Mouse (Mus musculus): ENCODE measurements around the gene Cacna1g. TPM values are rescaled to one million over a fixed set of nuclear protein-coding genes. Genes with fewer than 3 reads are reported as not detected.
A peak's percentile ranks its signal among the peaks of the same experiment; 100 is the strongest.

Gene Cacna1g
- total and polyA plus RNA-seq, 2 experiments from 2014 or later, result 13.2 to 94.6 TPM

GRCm38 (mm10) chr11:94477651-94478050 lies 3.7 kb upstream of the Cacna1g start:
- Histone ChIP-seq H3K27ac (ENCODE audit: low read depth, low read length) (no peak overlapping the region), H3K4me1 (ENCODE audit: insufficient read depth, low read length) (0 out of 2 replicates have a peak, but pooled peaks cover 1% of the 10 kb centered on the region), H3K36me3 (ENCODE audit: insufficient read depth, low read length) (no peaks in the 10 kb centered on the region), H3K4me3 (ENCODE audit: low read depth, low read length) (no peak overlapping the region), H3K27me3 (ENCODE audit: insufficient read depth, low read length) (peaks cover 5% of the 10 kb centered on the region; the same call in 1 of the 2 replicates), H3K9me3 (ENCODE audit: low read length) (no peaks in the 10 kb centered on the region), H3K9ac (replicated peaks; ENCODE audit: low read length, poor library complexity, severe bottlenecking) (no peak overlapping the region), H3K4me2 (ENCODE audit: low read depth, low read length, poor library complexity, severe bottlenecking) (no peak overlapping the region)
- TF ChIP-seq CTCF (IDR thresholded peaks at IDR 0.05), result no peak
- 66% methylated on average over 6 of the region's 6 CpGs for WGBS
- DNase-seq (ENCODE audit: low spot score) (peak; percentile 44), ATAC-seq (ENCODE audit: low FRiP score) (no peak)

- ATAC-seq (ENCODE audit: low FRiP score) (no peak), DNase-seq (ENCODE audit: low spot score) (peak; percentile 32)
- Histone ChIP-seq H3K9me3 (ENCODE audit: low read length) (no peaks in the 10 kb centered on the region), H3K4me1 (ENCODE audit: insufficient read depth, low read length) (0 out of 2 replicates have a peak, but pooled peaks cover 8% of the 10 kb centered on the region), H3K4me3 (ENCODE audit: low read depth, low read length) (no peak overlapping the region), H3K27ac (ENCODE audit: low read depth, low read length) (no peak overlapping the region), H3K9ac (replicated peaks; ENCODE audit: low read length, poor library complexity, severe bottlenecking) (no peak overlapping the region), H3K27me3 (ENCODE audit: insufficient read depth, low read length) (0 out of 2 replicates have a peak, but pooled peaks cover 5% of the 10 kb centered on the region), H3K4me2 (ENCODE audit: low read depth, low read length, poor library complexity, severe bottlenecking) (no peak overlapping the region), H3K36me3 (ENCODE audit: insufficient read depth, low read length) (no peaks in the 10 kb centered on the region)
- no peak for TF ChIP-seq CTCF (IDR thresholded peaks at IDR 0.05)
- 10% methylated on average over 11 of the region's 11 CpGs for WGBS
Measured at GRCm38 (mm10) chr11:94475722-94476121, 1.7 kb upstream of the Cacna1g start.

GRCm38 (mm10) chr11:94474544-94474910 lies 529 bp upstream of the Cacna1g start:
- ATAC-seq (ENCODE audit: low FRiP score), result no peak; the same call in 1 of the 2 replicates
- TF ChIP-seq CTCF (IDR thresholded peaks at IDR 0.05), result no peak
- 2% methylated on average over 11 of the region's 11 CpGs for WGBS
- no peaks in the 10 kb centered on the region for H3K9me3 ChIP-seq (ENCODE audit: low read length)
- H3K27me3 ChIP-seq (ENCODE audit: insufficient read depth, low read length), result 0 out of 2 replicates have a peak, but pooled peaks cover 5% of the 10 kb centered on the region
- no peaks in the 10 kb centered on the region for H3K36me3 ChIP-seq (ENCODE audit: insufficient read depth, low read length)
- peak overlapping the region; percentile 87 for H3K4me2 ChIP-seq (ENCODE audit: low read depth, low read length, poor library complexity, severe bottlenecking)
- H3K27ac ChIP-seq (ENCODE audit: low read depth, low read length), result no peak overlapping the region
- no peak for DNase-seq (ENCODE audit: low spot score)
- peak overlapping the region; percentile 96 for H3K4me3 ChIP-seq (ENCODE audit: low read depth, low read length)
- peaks cover 18% of the 10 kb centered on the region for H3K4me1 ChIP-seq (ENCODE audit: insufficient read depth, low read length)
- H3K9ac ChIP-seq (replicated peaks; ENCODE audit: low read length, poor library complexity, severe bottlenecking), result peak overlapping the region; percentile 25; the same call in 1 of the 2 replicates

GRCm38 (mm10) chr11:94472916-94473706 lies 887 bp downstream of the Cacna1g start:
- Histone ChIP-seq H3K9me3 (ENCODE audit: low read length) (no peaks in the 10 kb centered on the region), H3K36me3 (ENCODE audit: insufficient read depth, low read length) (no peaks in the 10 kb centered on the region), H3K27ac (ENCODE audit: low read depth, low read length) (peak overlapping the region; percentile 67), H3K4me3 (ENCODE audit: low read depth, low read length) (peak overlapping the region; percentile 96), H3K4me2 (ENCODE audit: low read depth, low read length, poor library complexity, severe bottlenecking) (peak overlapping the region; percentile 87), H3K9ac (replicated peaks; ENCODE audit: low read length, poor library complexity, severe bottlenecking) (peak overlapping the region; percentile 86), H3K27me3 (ENCODE audit: insufficient read depth, low read length) (0 out of 2 replicates have a peak, but pooled peaks cover 5% of the 10 kb centered on the region), H3K4me1 (ENCODE audit: insufficient read depth, low read length) (peaks cover 25% of the 10 kb centered on the region)
- no peak for ATAC-seq (ENCODE audit: low FRiP score)
- DNase-seq (ENCODE audit: low spot score), result peak; percentile 12
- under 1% methylated on average over 44 of the region's 52 CpGs for WGBS
- TF ChIP-seq CTCF (IDR thresholded peaks at IDR 0.05), result no peak

GRCm38 (mm10) chr11:94472585-94472915 lies 1.4 kb downstream of the Cacna1g start:
- WGBS, result under 1% methylated on average over 15 of the region's 15 CpGs
- H3K27me3 ChIP-seq (ENCODE audit: insufficient read depth, low read length), result 0 out of 2 replicates have a peak, but pooled peaks cover 5% of the 10 kb centered on the region
- no peaks in the 10 kb centered on the region for H3K9me3 ChIP-seq (ENCODE audit: low read length)
- no peaks in the 10 kb centered on the region for H3K36me3 ChIP-seq (ENCODE audit: insufficient read depth, low read length)
- H3K27ac ChIP-seq (ENCODE audit: low read depth, low read length), result peak overlapping the region; percentile 67
- H3K4me3 ChIP-seq (ENCODE audit: low read depth, low read length), result peak overlapping the region; percentile 96
- H3K4me1 ChIP-seq (ENCODE audit: insufficient read depth, low read length), result peaks cover 28% of the 10 kb centered on the region
- H3K9ac ChIP-seq (replicated peaks; ENCODE audit: low read length, poor library complexity, severe bottlenecking), result peak overlapping the region; percentile 86
- ATAC-seq (ENCODE audit: low FRiP score) (no peak), DNase-seq (ENCODE audit: low spot score) (peak; percentile 27)
- no peak for TF ChIP-seq CTCF (IDR thresholded peaks at IDR 0.05)
- H3K4me2 ChIP-seq (ENCODE audit: low read depth, low read length, poor library complexity, severe bottlenecking), result peak overlapping the region; percentile 87

All from midbrain, postnatal 0 days (tissue).